Mouse (Mus musculus): ENCODE measurements around the gene Arpc3.
A peak's percentile ranks its signal among the peaks of the same experiment; 100 is the strongest.
"Not testable (repeated sequence)": the region's sequence is repeated elsewhere in the genome, so short reads cannot be mapped to it uniquely, and the experiment has no call there.

The Arpc3 gene

DNA sequence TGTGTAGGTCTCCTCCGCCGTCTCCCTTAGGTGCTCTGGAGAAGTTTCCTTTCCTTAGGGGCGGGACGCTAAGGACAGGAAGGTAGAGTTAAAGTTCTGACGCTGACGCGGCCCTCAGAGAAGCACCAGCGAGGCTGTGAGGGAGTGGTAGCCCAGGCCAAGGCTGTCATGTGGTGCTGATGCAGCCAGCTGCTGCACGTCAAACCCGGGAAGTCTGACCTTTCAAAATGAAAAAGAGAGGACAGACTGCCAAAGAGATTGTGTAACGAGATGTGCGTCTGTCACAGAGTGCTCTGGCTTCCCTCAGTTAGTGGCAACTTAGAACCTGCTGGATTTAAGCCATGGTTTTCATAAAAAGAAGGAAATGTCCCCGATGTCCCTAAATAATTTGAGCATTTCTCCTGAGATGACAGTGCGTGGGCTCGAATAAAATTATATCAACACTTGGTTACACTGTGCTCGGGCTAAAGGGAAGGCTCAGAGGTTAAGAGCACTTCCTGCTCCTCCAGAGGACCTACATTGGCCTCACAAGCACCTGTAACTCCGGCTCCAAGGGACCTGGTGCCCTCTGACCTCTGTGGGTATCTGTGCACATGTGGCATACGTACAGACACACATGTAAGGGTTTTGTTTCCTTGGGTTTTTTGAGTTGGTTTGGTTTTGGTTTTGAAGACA is 9.1 kb downstream of the Arpc3 start:
- DNase-seq = peak; percentile 38

DNA sequence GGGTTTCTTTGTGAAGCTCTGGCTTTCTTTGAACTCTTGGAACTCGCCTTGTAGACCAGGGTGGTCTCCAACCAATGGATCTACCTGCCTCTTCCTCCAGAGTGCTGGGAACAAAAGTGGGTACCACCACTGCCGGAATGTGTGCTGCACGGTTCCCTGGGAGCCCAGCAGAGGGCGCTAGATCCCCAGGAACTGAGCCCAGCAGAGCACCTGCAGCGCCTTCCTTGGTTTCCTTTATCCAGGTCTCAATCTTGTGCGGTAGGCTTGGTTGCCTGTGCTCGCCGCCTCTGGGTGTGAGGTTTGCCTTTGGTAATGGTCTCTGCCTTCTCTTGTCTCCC is 9.6 kb downstream of the Arpc3 start:
- DNase-seq = peak; percentile 74

DNA sequence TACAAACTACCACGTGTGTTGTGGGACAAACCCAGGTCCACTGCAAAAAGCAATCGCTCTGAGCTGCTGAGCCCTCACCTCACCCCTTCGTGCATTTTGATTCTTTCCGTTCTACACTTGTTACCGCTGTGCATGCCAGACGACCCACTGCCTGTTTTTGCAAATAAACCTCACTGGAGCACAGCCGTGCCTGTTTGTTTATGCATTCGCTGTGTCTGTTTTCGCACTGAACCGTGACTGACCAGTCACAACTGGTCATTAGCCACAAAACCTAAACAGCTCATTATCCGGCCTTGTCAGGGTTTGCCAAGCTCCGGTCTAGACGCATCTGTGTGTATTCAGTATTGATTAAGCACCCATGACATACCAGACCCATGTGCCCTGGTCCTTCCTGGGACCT is 10.5 kb downstream of the Arpc3 start:
- no peak for DNase-seq

DNA sequence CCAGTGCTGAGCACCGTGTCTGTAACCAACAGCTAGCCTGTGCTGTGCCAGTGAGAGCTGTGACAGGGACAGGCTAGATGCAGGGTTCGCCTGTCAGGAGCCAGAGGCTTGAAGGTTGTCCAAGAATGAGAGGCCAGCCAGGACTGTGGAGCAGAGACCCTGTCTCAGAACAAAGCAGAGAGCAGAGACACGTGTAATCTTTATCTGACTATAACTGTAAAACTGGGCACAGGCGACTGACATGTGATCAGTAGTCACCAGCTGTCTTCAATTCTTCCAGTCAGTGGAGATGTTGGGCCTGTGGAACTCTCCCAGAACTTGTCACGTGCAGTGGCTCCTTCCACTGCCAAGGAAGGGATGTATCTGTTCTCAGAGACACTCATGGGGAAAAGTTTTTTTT is 11.1 kb downstream of the Arpc3 start:
- DNase-seq = peak; percentile 66

DNA sequence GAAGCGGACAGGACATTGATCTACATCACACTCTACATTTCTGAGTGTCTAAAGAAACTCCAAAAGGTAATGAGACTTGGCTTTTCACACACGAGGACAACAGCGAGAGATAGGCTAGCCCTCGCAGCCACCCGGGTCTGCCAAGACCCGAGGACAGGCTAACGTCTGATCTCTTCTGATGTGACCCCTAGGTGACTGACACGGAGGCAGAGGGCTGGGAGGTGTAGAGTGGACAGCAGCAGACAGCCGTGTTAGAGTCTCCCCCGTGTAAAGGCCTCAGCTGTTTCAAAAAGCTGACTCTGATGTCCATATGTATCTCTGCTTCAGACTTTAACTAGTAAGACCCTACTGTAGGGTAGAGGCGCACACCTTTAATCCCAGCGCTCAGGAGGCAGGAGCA is 11.7 kb downstream of the Arpc3 start:
- no peak for DNase-seq

DNA sequence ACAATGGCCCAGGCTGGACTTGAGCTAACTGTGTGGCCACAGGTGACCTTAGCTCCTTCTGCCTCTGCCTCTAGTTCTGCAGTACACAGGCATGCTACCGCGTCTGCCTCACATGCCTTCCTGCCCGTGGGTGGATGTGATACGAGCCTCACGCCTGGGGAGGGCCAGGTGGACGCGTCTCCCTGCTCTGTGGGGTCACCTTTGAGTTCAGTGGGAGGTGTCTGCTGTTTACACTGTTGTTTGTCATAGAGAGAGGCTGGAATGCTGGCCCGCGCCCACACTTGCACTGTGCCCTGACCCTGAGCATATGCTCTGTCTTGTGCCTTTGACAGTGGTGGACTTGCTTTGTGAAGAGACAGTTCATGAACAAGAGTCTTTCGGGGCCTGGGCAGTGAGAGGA is 13.9 kb downstream of the Arpc3 start:
- DNase-seq = no peak

DNA sequence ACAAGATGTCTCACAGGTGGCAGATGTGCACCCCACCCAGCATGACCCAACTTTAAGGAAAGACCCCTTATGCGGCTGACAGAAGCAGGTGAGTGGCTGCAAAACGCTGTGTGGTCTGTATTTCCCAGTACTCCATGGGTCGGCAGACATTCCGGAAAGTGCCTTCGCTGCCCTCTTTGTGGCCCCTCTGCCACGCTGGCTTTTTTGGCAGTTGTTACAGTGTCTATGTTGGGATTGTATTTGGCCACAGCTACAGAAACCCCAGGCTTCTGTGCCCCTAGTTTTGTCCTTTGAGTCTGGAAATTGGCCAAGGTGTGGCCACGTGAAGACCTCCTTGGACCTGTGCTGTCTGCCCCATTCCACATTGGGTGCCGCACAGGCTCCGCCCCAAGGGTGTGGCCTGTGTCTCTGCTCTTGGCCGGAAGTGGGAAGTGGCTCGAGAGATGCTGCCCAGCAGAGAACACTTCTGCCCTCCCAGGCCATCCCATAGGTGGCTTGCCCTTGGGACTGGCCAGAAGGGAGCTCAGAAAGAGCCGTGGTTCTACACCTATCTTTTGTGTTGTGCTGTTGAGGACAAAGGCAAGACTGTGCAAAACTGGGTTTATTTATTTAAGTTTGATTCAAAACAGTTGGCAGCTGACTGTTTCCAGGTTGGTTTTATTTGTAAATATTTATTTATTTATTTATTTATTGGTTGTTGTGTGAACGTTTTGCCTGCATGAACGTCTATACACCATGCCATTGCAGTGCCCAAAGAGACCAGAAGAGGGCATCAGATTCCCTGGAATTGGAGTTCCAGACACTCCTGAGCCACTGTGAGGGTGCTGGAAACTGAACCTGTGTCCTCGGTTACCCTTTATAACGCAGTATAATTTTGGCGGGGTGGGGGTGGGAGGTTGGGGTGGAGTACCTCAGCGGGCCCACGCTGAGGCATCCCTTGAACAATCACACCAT is 18.3 kb downstream of the Arpc3 start:
- DNase-seq = no peak

DNA sequence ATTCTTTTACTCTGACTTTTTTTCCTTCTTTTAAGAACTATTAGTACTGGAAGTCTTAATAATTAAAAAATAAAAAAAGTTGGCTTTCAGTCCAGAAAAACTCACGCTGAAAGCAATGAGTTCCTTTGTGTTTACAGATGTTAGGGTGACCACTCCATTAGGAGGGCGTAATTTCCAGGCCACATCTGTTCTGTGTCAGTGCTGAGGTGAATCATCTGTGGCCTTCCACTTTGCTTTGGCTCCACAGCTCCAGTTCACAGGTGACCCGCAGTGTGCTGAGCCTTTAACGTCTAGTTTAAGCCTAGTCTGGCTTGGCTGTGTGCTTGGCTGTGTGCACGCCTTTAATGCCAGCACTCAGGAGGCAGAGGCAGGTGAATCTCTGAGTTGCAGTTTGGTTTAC is 20.2 kb downstream of the Arpc3 start:
- no peak for DNase-seq

DNA sequence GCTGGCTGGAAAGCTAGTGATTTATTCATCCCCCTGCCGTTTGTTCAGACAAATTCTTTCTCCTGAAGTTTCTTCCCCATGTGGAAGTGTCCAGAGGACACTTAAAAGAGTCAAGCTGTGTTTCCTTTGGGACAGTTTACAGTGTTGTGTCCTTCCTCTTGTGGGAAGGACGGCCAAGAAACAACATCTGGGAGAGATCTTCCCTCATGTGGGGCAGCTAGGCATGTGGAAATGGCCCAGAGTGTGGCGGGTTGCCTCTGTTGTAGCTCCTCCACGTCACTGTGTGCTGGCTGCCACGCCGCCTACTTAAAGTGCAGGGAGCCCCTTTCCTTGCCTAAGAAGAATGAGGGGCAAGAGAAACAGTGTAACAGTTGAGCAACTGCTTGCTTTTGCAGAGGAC is 21.1 kb downstream of the Arpc3 start:
- no peak for DNase-seq

DNA sequence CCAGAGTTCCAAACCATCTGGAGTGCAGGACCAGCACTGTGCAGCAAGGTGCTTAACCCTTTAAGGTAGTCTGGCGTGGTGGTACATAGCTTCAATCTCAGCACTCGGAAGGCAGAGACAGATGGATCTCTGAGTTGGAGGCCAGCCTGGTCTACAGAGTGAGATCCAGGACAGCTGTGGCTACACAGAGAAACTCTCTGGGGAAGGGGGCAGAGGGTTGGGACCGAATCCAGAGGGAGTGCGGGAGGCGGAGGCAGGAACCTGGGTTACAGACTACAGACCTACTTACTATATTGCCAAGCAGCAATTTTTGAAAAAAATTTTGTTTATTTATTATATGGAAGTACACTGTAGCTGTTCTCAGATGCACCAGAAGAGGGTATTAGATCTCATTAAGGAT is 22.7 kb downstream of the Arpc3 start:
- no peak for DNase-seq

DNA sequence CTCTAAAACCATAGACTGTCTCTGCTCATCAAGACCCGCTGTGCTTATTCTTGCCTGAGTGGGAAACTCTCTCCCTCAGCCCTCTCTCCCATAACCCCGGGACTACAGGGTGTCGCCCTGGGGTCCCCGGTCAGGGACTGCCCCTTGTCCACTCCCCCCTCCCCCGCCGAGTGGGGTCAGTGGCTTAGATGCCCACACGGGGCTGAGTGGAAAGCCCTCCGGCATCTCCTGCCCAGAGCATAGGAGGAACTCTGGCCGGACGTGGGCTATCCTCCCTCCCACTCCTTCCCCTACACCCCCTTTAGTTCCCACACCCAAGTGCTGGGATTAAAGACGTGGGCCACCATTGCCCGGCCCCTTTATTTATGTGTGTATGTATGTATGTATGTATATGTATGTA is 23.8 kb downstream of the Arpc3 start:
- no peak for DNase-seq

DNA sequence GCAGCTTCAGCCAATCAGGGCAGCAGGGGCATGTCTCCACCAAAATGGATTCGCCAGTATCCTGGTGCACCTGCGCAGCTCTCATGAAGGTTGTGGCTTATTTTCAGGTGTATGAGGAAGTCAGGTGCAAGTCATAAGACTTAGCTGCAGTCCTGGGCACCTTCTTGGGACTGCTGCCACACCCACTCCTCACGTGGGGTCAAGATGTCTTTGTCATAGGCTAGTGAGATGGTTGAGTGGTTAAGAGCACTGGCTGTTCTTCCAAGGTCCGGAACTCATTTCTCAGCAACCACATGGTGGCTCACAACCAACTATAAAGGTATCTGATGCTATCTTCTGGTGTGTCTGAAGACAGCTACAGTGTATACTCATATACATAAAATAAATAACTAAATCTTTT is 29.0 kb downstream of the Arpc3 start:
- DNase-seq = not testable (repeated sequence)

DNA sequence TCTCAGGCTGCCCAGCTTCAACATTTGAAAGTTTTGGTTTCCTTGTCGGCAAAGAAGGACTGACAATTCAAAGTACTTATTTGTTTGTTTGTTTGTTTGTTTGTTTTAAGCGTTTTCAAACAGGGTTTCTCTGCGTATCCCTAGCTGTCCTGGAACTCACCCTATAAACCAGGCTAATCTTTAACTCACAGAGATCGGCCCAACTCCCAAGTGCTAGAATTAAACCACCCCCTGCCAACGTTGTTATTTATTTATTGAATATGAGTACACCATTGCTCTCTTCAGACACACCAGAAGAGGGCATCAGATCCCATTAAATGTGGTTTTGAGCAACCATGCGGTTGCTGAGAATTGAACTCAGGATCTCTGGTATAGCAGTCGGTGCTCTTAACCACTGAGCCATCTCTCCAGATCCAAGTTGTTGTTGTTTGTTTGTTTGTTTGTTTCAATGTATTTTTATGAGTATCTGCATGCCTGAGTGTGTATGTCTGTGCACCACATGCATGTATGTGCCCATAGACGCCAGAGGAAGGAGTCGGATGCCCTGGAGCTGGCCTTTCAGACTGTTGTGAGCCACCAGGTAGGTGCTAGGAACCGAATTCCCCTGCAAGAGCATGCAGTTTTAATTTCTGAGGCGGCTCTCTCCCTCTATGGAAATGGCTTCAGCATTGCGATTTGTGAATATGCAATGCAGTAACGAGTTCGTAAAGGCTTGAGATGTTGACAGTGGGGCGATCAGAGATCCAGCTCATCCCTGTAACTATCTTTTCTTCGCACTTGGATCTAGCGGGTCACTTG is 29.8 kb downstream of the Arpc3 start, which contains the start of gene Anapc7:
Anapc7 (plus strand) TSS at position 423 of the 798 bp plus-strand sequence.
- DNase-seq = no peak

DNA sequence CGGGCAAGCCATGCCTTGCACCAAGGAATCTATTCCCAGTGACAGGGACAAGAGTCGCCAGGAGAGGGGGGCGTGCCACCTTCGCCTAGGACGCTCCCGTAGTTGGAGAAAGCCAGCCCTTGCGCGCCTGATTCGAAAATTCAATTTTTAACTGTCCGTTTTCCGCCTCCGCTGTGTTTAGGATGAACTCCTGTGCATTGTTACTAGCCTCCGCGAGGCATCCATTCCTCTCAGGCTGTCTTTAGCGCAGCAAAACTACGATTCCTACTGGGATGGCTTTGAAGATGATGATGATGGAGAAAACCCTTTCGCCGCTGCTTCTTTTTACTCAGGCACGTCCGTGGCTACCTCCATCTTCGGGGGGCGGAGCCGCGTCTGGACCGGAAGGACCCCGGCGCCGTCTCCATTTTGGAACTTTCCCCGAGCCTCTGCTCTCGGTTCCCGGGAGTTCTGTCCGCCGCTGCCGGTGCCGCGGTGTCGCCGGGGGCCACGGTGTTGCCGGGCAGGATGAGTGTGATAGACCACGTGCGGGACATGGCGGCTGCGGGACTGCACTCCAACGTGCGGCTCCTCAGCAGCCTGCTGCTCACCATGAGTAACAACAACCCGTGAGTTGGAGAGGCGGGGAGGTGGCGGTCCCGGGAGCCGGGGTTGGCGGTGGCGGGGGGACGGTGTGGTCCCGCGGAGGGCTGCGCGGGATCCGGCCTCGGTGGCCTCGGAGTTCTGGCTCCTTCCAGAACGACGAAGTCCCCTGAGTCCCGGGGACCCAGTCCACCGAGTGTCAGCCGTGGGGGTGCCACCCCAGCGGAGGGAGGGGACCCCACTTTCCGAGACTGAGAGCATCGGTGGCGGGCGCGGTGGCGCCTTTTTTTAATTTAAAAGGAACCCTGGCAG is 30.6 kb downstream of the Arpc3 start:
- DNase-seq = peak; percentile 90

DNA sequence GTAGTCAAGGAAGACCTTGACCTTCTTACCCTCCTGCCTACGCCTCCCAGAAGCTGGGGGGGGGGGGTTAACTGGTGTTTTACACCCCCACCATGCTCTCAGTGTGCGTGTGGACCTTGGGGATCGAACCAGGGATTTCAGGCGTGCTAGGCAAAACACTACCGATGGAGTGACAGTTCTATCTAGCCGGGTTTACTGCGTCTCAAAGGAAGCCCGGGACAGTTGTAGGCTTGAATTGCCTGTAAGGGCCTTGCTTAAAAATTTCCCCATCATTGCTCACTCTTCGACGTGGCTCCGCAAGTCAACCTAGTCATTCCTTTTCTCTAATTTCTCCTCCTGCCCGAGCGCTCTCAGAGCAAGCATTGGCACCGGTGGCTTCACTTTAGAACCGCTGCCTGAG is 31.4 kb downstream of the Arpc3 start:
- no peak for DNase-seq

DNA sequence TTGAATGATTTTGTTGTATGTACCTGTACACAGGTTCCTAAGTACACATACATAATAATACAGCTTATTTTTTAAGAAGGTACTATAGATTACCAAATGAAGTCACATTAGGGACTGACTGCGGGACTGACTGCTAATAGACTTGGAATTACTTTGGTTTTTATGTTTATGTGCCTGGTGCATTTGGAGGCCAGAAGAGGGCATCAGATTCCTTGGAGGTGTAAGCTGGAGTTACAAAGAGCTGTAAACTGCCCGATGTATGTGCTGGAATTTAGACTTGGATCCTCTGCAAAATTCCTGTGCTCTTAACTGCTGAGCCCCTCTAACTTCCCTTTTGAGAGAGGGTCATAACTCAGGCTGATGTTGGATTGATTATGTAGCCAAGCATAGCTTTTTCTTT is 33.9 kb downstream of the Arpc3 start:
- DNase-seq = no peak

DNA sequence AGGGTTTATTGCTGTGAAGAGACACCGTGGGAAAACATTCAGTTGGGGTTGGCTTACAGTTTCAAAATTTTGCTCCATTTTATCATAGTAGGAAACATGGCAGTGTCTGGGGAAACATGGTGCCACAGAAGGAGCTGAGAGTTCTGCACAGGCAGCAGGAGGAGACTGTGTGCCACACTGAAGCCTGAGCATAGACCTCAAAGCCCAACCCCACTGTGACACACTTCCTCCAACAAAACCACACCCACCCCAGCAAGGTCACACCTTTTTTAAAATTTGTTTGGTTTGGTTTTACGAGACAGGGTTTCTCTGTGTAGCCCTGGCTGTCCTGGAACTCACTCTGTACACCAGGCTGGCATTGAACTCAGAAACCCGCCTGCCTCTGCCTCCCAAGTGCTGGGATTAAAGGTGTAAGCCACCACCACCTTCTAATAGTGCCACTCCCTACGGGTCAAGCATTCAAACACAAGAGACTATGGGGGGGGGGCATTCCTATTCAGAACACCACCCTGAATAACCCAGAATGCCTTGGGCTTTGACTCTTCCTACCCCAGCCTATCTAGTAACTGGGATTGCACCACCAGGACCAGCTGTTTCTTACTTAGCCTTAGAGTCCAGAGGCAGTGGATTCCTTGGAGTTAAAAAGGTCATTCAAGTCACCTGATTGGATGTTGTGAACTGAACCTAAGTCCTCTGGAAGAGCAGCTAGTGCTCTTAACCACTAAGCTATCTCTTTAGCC is 38.5 kb downstream of the Arpc3 start:
- DNase-seq = no peak

DNA sequence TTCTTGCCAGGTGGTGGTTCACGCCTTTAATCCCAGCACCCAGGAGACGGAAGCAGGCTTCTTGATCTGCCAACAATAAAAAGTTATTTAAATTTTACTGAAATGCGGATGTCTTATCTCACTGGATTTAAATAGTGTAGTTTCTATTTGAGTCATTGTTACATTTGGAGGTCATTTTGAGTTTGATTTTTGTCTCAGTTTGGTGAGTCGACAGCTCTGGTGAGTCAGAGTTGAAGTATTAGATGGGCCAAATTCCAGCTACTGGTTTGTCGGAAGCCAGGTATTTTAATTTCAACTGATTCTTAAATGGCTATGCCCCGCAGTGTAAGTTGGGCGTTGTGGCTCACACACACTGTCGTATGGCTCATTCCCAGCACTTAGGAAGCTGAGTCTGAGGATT is 39.5 kb downstream of the Arpc3 start:
- DNase-seq = no peak

DNA sequence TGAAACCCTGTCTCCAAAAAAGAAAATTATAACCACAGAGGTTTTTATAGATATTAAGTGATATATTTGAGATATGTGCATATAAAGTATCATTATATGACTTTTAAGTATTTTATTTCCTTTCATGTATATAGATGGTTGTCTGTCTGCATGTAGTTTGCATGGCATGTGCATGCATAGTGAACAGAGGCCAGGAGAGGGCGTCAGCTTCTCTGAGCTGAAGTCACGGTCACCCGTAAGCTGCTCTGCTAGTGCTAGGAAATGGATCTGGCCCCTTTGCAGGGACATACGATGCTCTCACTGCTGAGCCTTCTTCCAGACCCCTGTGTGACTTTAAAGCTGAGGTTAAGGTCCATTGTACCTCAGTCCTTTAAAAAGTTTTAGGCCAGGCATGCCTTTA is 42.9 kb downstream of the Arpc3 start:
- no peak for DNase-seq

DNA sequence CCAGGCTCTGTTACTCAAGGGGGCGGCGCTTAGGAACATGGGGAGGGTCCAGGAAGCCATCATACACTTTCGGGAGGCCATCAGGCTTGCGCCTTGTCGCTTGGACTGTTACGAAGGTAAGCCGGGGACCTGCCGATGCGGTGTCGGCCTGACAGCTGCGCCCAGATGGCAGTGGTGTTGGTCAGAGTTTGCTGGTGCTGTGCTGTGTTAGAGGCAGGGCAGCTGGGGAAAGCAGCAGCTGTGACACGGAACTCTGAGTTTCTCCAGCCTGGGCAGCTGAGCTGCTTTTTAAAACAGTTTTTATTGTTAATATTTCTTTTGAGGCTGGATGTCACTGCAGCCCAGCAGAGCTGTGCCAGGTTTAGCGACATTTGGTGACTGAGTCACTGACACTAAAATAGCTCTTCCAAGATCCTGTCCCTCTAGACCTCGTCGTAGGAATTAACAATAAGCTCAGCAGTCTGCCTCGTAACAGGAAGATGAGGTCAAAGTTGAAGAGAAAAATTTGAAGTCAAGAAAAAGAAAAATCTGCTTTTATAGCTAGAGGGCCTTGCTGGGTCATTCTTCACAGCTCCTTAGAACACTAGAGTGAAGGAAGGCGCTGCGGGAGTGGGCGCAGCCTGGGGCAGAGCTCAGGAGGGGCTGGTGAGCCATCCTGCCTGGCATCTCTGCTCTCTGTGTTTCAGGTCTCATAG is 47.9 kb downstream of the Arpc3 start:
- DNase-seq = no peak

DNA sequence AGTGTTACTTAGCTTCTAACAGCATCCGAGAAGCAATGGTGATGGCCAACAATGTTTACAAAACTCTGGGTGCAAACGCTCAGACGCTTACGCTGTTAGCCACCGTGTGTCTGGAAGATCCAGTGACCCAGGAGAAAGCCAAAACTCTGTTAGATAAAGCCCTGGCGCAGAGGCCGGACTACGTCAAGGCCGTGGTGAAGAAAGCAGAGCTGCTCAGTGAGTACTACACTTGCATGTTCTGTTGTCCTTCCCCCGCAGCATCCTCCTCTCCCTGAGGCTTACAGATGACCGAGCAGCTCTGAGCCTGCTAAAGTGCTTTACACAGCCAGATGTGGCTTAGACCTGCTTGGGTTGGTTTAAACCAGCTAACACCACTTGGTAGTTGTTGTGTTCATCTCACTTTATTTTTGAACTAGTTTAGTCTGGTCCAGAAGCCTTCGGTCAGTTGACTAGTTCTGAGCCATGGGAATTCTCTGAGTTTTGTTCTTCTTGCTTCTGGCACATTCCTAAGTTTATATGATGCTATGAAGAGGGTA is 48.5 kb downstream of the Arpc3 start:
- DNase-seq = no peak
